In genomic region chr12:70269724-70270123, GRCm38 (mm10) we compare ENCODE assay signal across 18 mouse cellular contexts.
"Had no signal": no experiment of that assay in that cellular context is flagged by ENCODE, and none has a peak within 500 bp of the region (broad histone marks: within the 10 kb centered on the region; RNA-seq: fewer than 3 reads in every experiment).

No protein-coding gene starts in this region.

- H3K27ac ChIP-seq: midbrain, embryonic 10.5 days; midbrain, embryonic 12.5 days; neural tube, embryonic 13.5 days; neural tube, embryonic 15.5 days had no signal

- DNase-seq: lung, embryonic 14.5 days; lung, postnatal 10 days; lung, postnatal 4 days; midbrain, embryonic 14.5 days; retina, postnatal 1 day; right cerebral cortex, adult 18-20 months; right cerebral cortex, postnatal 25 days; right cerebral cortex, postnatal 4 days; spleen, adult 18-20 months; thymus, adult 18-20 months; thymus, postnatal 14 days; thymus, postnatal 36 days had no signal

- H3K27me3 ChIP-seq: midbrain, embryonic 12.5 days; neural tube, embryonic 13.5 days; neural tube, embryonic 15.5 days had no signal

- H3K4me2 ChIP-seq: lung, embryonic 14.5 days; midbrain, embryonic 12.5 days; neural tube, embryonic 13.5 days; neural tube, embryonic 15.5 days had no signal

- H3K4me1 ChIP-seq: neural tube, embryonic 15.5 days had no signal

- H3K9ac ChIP-seq: lung, embryonic 14.5 days; midbrain, embryonic 12.5 days; neural tube, embryonic 13.5 days; neural tube, embryonic 15.5 days had no signal

- ATAC-seq: midbrain, embryonic 16.5 days had no signal

- H3K4me3 ChIP-seq: midbrain, embryonic 10.5 days; midbrain, embryonic 12.5 days; myocyte; neural tube, embryonic 13.5 days; neural tube, embryonic 15.5 days had no signal

- H3K9me3 ChIP-seq: midbrain, embryonic 10.5 days; midbrain, embryonic 12.5 days; neural tube, embryonic 13.5 days; neural tube, embryonic 15.5 days had no signal
